Mouse (Mus musculus): ENCODE results near the gene Skiv2l.

The Skiv2l gene

GRCm38 (mm10) chr17:34849722-34850516 lies at the start of gene Skiv2l, which contains the start of gene Nelfe:
TSS of gene Skiv2l (minus strand) at chr17:34850210.
TSS of gene Nelfe (plus strand) at chr17:34850391.
- DNase-seq = peak; percentile 98

- DNase-seq = peak; percentile 22
Observed at GRCm38 (mm10) chr17:34899053-34899889, 49.3 kb upstream of the Skiv2l start.

- DNase-seq = no peak
Observed at GRCm38 (mm10) chr17:34898706-34899052, 48.7 kb upstream of the Skiv2l start.

- peak; percentile 77 for DNase-seq
Observed at GRCm38 (mm10) chr17:34898160-34898586, 48.2 kb upstream of the Skiv2l start, which contains the start of the genes C2 and Ehmt2. TSS of gene C2 (minus strand) at chr17:34898265. TSS of gene Ehmt2 (plus strand) at chr17:34898469.

- peak; percentile 68 for DNase-seq
Observed at GRCm38 (mm10) chr17:34897373-34898159, 47.6 kb upstream of the Skiv2l start.

GRCm38 (mm10) chr17:34896366-34896765 lies 46.4 kb upstream of the Skiv2l start:
- DNase-seq = no peak

GRCm38 (mm10) chr17:34895724-34896123 lies 45.7 kb upstream of the Skiv2l start:
- no peak for DNase-seq

- peak; percentile 48 for DNase-seq
Observed at GRCm38 (mm10) chr17:34894801-34895530, 45.0 kb upstream of the Skiv2l start.

GRCm38 (mm10) chr17:34894074-34894597 lies 44.1 kb upstream of the Skiv2l start:
- peak; percentile 94 for DNase-seq

GRCm38 (mm10) chr17:34893072-34893824 lies 43.2 kb upstream of the Skiv2l start:
- no peak for DNase-seq

GRCm38 (mm10) chr17:34891377-34891776 lies 41.4 kb upstream of the Skiv2l start:
- no peak for DNase-seq

GRCm38 (mm10) chr17:34890074-34890743 lies 40.2 kb upstream of the Skiv2l start:
- DNase-seq = no peak

- no peak for DNase-seq
Observed at GRCm38 (mm10) chr17:34887942-34888341, 37.9 kb upstream of the Skiv2l start.

- no peak for DNase-seq
Observed at GRCm38 (mm10) chr17:34885615-34886014, 35.6 kb upstream of the Skiv2l start.

GRCm38 (mm10) chr17:34884704-34885103 lies 34.7 kb upstream of the Skiv2l start:
- no peak for DNase-seq

- DNase-seq = no peak
Observed at GRCm38 (mm10) chr17:34883332-34883731, 33.3 kb upstream of the Skiv2l start.

- no peak for DNase-seq
Observed at GRCm38 (mm10) chr17:34881683-34882310, 31.8 kb upstream of the Skiv2l start, which contains the start of gene Gm20547. TSS of gene Gm20547 (minus strand) at chr17:34882042.

- no peak for DNase-seq
Observed at GRCm38 (mm10) chr17:34881166-34881565, 31.2 kb upstream of the Skiv2l start.

- no peak for DNase-seq
Observed at GRCm38 (mm10) chr17:34879336-34879879, 29.4 kb upstream of the Skiv2l start, which contains the start of gene Zbtb12. TSS of gene Zbtb12 (plus strand) at chr17:34879483.

GRCm38 (mm10) chr17:34874321-34874720 lies 24.3 kb upstream of the Skiv2l start:
- no peak for DNase-seq
